Mouse (Mus musculus): ENCODE measurements around the gene Slc44a3. TPM values are rescaled to one million over a fixed set of nuclear protein-coding genes. Genes with fewer than 3 reads are reported as not detected.

Gene Slc44a3
- polyA plus RNA-seq, 1 experiment, result 5.1 TPM

GRCm38 (mm10) chr3:121576367-121576766 lies 44.2 kb upstream of the Slc44a3 start:
- no peak for TF ChIP-seq EP300 (IDR thresholded peaks at IDR 0.05; ENCODE audit: insufficient read depth, low read depth, low read length)
- TF ChIP-seq CTCF (IDR thresholded peaks at IDR 0.05; ENCODE audit: low read depth, low read length), result no peak
- no peak for TF ChIP-seq POLR2A (IDR thresholded peaks at IDR 0.05; ENCODE audit: insufficient read depth, low read length)
- H3K4me1 ChIP-seq (ENCODE audit: control insufficient read depth, insufficient read depth, low read length), result peaks cover 3% of the 10 kb centered on the region
- H3K9ac ChIP-seq (ENCODE audit: low read depth, poor library complexity, severe bottlenecking), result peak overlapping the region; percentile 72
- peaks cover 3% of the 10 kb centered on the region; the same call in 1 of the 2 replicates for H3K9me3 ChIP-seq (replicated peaks; ENCODE audit: control insufficient read depth, insufficient read depth, low read length, poor library complexity, severe bottlenecking)
- peak overlapping the region; percentile 96 for H3K27ac ChIP-seq (ENCODE audit: insufficient read depth, low read length)
- no peak overlapping the region for H3K4me3 ChIP-seq (ENCODE audit: low read depth, low read length)
- no peaks in the 10 kb centered on the region for H3K27me3 ChIP-seq (ENCODE audit: control insufficient read depth, insufficient read depth, low read length, poor library complexity, severe bottlenecking)
- H3K36me3 ChIP-seq (ENCODE audit: control insufficient read depth, insufficient read depth, low read length, poor library complexity, severe bottlenecking), result no peaks in the 10 kb centered on the region

GRCm38 (mm10) chr3:121574386-121574785 lies 42.2 kb upstream of the Slc44a3 start:
- TF ChIP-seq EP300 (IDR thresholded peaks at IDR 0.05; ENCODE audit: insufficient read depth, low read depth, low read length) (no peak), CTCF (IDR thresholded peaks at IDR 0.05; ENCODE audit: low read depth, low read length) (no peak), POLR2A (IDR thresholded peaks at IDR 0.05; ENCODE audit: insufficient read depth, low read length) (no peak)
- Histone ChIP-seq H3K9ac (ENCODE audit: low read depth, poor library complexity, severe bottlenecking) (no peak overlapping the region), H3K9me3 (replicated peaks; ENCODE audit: control insufficient read depth, insufficient read depth, low read length, poor library complexity, severe bottlenecking) (peaks cover 3% of the 10 kb centered on the region; the same call in 1 of the 2 replicates), H3K4me3 (ENCODE audit: low read depth, low read length) (no peak overlapping the region), H3K4me1 (ENCODE audit: control insufficient read depth, insufficient read depth, low read length) (no peaks in the 10 kb centered on the region), H3K27ac (ENCODE audit: insufficient read depth, low read length) (no peak overlapping the region), H3K36me3 (ENCODE audit: control insufficient read depth, insufficient read depth, low read length, poor library complexity, severe bottlenecking) (no peaks in the 10 kb centered on the region), H3K27me3 (ENCODE audit: control insufficient read depth, insufficient read depth, low read length, poor library complexity, severe bottlenecking) (no peaks in the 10 kb centered on the region)

GRCm38 (mm10) chr3:121573858-121574257 lies 41.7 kb upstream of the Slc44a3 start:
- Histone ChIP-seq H3K4me1 (ENCODE audit: control insufficient read depth, insufficient read depth, low read length) (no peaks in the 10 kb centered on the region), H3K9ac (ENCODE audit: low read depth, poor library complexity, severe bottlenecking) (no peak overlapping the region), H3K4me3 (ENCODE audit: low read depth, low read length) (no peak overlapping the region), H3K27me3 (ENCODE audit: control insufficient read depth, insufficient read depth, low read length, poor library complexity, severe bottlenecking) (no peaks in the 10 kb centered on the region), H3K27ac (ENCODE audit: insufficient read depth, low read length) (no peak overlapping the region), H3K9me3 (replicated peaks; ENCODE audit: control insufficient read depth, insufficient read depth, low read length, poor library complexity, severe bottlenecking) (peaks cover 3% of the 10 kb centered on the region; the same call in 1 of the 2 replicates), H3K36me3 (ENCODE audit: control insufficient read depth, insufficient read depth, low read length, poor library complexity, severe bottlenecking) (no peaks in the 10 kb centered on the region)
- TF ChIP-seq CTCF (IDR thresholded peaks at IDR 0.05; ENCODE audit: low read depth, low read length) (no peak), POLR2A (IDR thresholded peaks at IDR 0.05; ENCODE audit: insufficient read depth, low read length) (no peak), EP300 (IDR thresholded peaks at IDR 0.05; ENCODE audit: insufficient read depth, low read depth, low read length) (no peak)

GRCm38 (mm10) chr3:121571491-121571890 lies 39.3 kb upstream of the Slc44a3 start:
- Histone ChIP-seq H3K27me3 (ENCODE audit: control insufficient read depth, insufficient read depth, low read length, poor library complexity, severe bottlenecking) (no peaks in the 10 kb centered on the region), H3K4me1 (ENCODE audit: control insufficient read depth, insufficient read depth, low read length) (no peaks in the 10 kb centered on the region), H3K4me3 (ENCODE audit: low read depth, low read length) (no peak overlapping the region), H3K36me3 (ENCODE audit: control insufficient read depth, insufficient read depth, low read length, poor library complexity, severe bottlenecking) (no peaks in the 10 kb centered on the region), H3K27ac (ENCODE audit: insufficient read depth, low read length) (no peak overlapping the region), H3K9ac (ENCODE audit: low read depth, poor library complexity, severe bottlenecking) (no peak overlapping the region), H3K9me3 (replicated peaks; ENCODE audit: control insufficient read depth, insufficient read depth, low read length, poor library complexity, severe bottlenecking) (peaks cover 3% of the 10 kb centered on the region; the same call in 1 of the 2 replicates)
- TF ChIP-seq POLR2A (IDR thresholded peaks at IDR 0.05; ENCODE audit: insufficient read depth, low read length) (no peak), CTCF (IDR thresholded peaks at IDR 0.05; ENCODE audit: low read depth, low read length) (no peak), EP300 (IDR thresholded peaks at IDR 0.05; ENCODE audit: insufficient read depth, low read depth, low read length) (no peak)

- H3K27me3 ChIP-seq (ENCODE audit: control insufficient read depth, insufficient read depth, low read length, poor library complexity, severe bottlenecking), result no peaks in the 10 kb centered on the region
- H3K9me3 ChIP-seq (replicated peaks; ENCODE audit: control insufficient read depth, insufficient read depth, low read length, poor library complexity, severe bottlenecking), result peaks cover 3% of the 10 kb centered on the region; the same call in 1 of the 2 replicates
Measured at GRCm38 (mm10) chr3:121570623-121571022, 38.4 kb upstream of the Slc44a3 start.

GRCm38 (mm10) chr3:121569767-121570166 lies 37.6 kb upstream of the Slc44a3 start:
- Histone ChIP-seq H3K9ac (ENCODE audit: low read depth, poor library complexity, severe bottlenecking) (no peak overlapping the region), H3K27me3 (ENCODE audit: control insufficient read depth, insufficient read depth, low read length, poor library complexity, severe bottlenecking) (no peaks in the 10 kb centered on the region), H3K27ac (ENCODE audit: insufficient read depth, low read length) (no peak overlapping the region), H3K4me3 (ENCODE audit: low read depth, low read length) (no peak overlapping the region), H3K36me3 (ENCODE audit: control insufficient read depth, insufficient read depth, low read length, poor library complexity, severe bottlenecking) (no peaks in the 10 kb centered on the region), H3K4me1 (ENCODE audit: control insufficient read depth, insufficient read depth, low read length) (no peaks in the 10 kb centered on the region), H3K9me3 (replicated peaks; ENCODE audit: control insufficient read depth, insufficient read depth, low read length, poor library complexity, severe bottlenecking) (peaks cover 3% of the 10 kb centered on the region; the same call in 1 of the 2 replicates)
- TF ChIP-seq POLR2A (IDR thresholded peaks at IDR 0.05; ENCODE audit: insufficient read depth, low read length) (no peak), EP300 (IDR thresholded peaks at IDR 0.05; ENCODE audit: insufficient read depth, low read depth, low read length) (no peak), CTCF (IDR thresholded peaks at IDR 0.05; ENCODE audit: low read depth, low read length) (no peak)

More at GRCm38 (mm10) chr3:121570623-121571022, 38.4 kb upstream of the Slc44a3 start:
- no peaks in the 10 kb centered on the region for H3K36me3 ChIP-seq (ENCODE audit: control insufficient read depth, insufficient read depth, low read length, poor library complexity, severe bottlenecking)
- TF ChIP-seq CTCF (IDR thresholded peaks at IDR 0.05; ENCODE audit: low read depth, low read length) (no peak), EP300 (IDR thresholded peaks at IDR 0.05; ENCODE audit: insufficient read depth, low read depth, low read length) (no peak), POLR2A (IDR thresholded peaks at IDR 0.05; ENCODE audit: insufficient read depth, low read length) (no peak)
- H3K4me3 ChIP-seq (ENCODE audit: low read depth, low read length), result no peak overlapping the region
- H3K9ac ChIP-seq (ENCODE audit: low read depth, poor library complexity, severe bottlenecking), result no peak overlapping the region
- no peaks in the 10 kb centered on the region for H3K4me1 ChIP-seq (ENCODE audit: control insufficient read depth, insufficient read depth, low read length)
- no peak overlapping the region for H3K27ac ChIP-seq (ENCODE audit: insufficient read depth, low read length)
